Mouse (Mus musculus) MEL (cell line): ENCODE results near the gene Atrip. TPM values are rescaled to one million over a fixed set of nuclear protein-coding genes. Genes with fewer than 3 reads are reported as not detected.

ENCODE experiments used
- DNase-seq: peaks from one replicate; pipeline ENCODE4 v3.0.0; 2011; ENCODE audit warnings: low read depth, low spot score
- H3K27ac ChIP-seq: 2 replicates; pipeline ENCODE4 v1.5.1; 2012; ENCODE audit warnings: low read depth, mild to moderate bottlenecking, control low read depth, low read length, moderate library complexity; ENCODE audit not compliant: control insufficient read depth
- H3K27me3 ChIP-seq, 2 experiments: fragments of 150-350 bp in 1 of 2; sonication (generic) in 1 of 2; 2 replicates each; pipeline ENCODE4 v1.6.1; 2012; ENCODE audit warnings: low read length in 2 of 2, mild to moderate bottlenecking in 2 of 2, improper control_type of control experiment in 1 of 2, moderate library complexity in 1 of 2; ENCODE audit not compliant: insufficient read depth in 2 of 2, control insufficient read depth in 1 of 2
- H3K36me3 ChIP-seq, 2 experiments: 2 replicates each; pipeline ENCODE4 v1.6.1; 2012 to 2014; ENCODE audit warnings: low read length in 2 of 2, improper control_type of control experiment in 1 of 2, inconsistent platforms in 1 of 2, mild to moderate bottlenecking in 1 of 2; ENCODE audit not compliant: insufficient read depth in 2 of 2, control insufficient read depth in 1 of 2
- H3K4me1 ChIP-seq, 2 experiments: fragments of 150-350 bp in 1 of 2; sonication (generic) in 1 of 2; 2 replicates each; pipeline ENCODE4 v1.6.1; 2012; ENCODE audit warnings: low read length in 2 of 2, improper control_type of control experiment in 1 of 2, mild to moderate bottlenecking in 1 of 2; ENCODE audit not compliant: insufficient read depth in 2 of 2, control insufficient read depth in 1 of 2
- H3K4me3 ChIP-seq, 2 experiments: fragments of 150-350 bp in 1 of 2; sonication (generic) in 1 of 2; 2 replicates each; pipeline ENCODE4 v1.5.1; 2012; ENCODE audit warnings: low read depth in 2 of 2, low read length in 2 of 2, mild to moderate bottlenecking in 2 of 2, moderate library complexity in 2 of 2, control low read depth in 1 of 2, improper control_type of control experiment in 1 of 2; ENCODE audit not compliant: control insufficient read depth in 1 of 2, insufficient read depth in 1 of 2
- H3K79me2 ChIP-seq: 2 replicates; pipeline ENCODE4 v1.6.1; 2012; ENCODE audit warnings: mild to moderate bottlenecking, low read length, moderate library complexity; ENCODE audit not compliant: control insufficient read depth, poor library complexity, insufficient read depth
- H3K9ac ChIP-seq: 2 replicates; pipeline ENCODE4 v1.6.1; 2012; ENCODE audit warnings: low read depth, mild to moderate bottlenecking, control low read depth, low read length, moderate library complexity; ENCODE audit not compliant: control insufficient read depth, poor library complexity, severe bottlenecking
- H3K9me3 ChIP-seq: fragments of 150-350 bp; sonication (generic); replicated peaks from 2 replicates; pipeline ENCODE4 v1.6.1; 2012; ENCODE audit warnings: mild to moderate bottlenecking, low read length, improper control_type of control experiment, moderate library complexity; ENCODE audit not compliant: insufficient read depth
- BHLHE40 ChIP-seq: IDR thresholded peaks from 2 replicates; pipeline ENCODE4 v1.6.1; 2012; ENCODE audit warnings: low read depth, mild to moderate bottlenecking, inconsistent platforms, low read length, improper control_type of control experiment, borderline replicate concordance
- CHD1 ChIP-seq: IDR thresholded peaks from 2 replicates; pipeline ENCODE4 v1.6.1; 2012; ENCODE audit warnings: low read depth, mild to moderate bottlenecking, inconsistent platforms, low read length, improper control_type of control experiment
- CHD2 ChIP-seq: IDR thresholded peaks from 2 replicates; pipeline ENCODE4 v1.6.1; 2011; ENCODE audit warnings: low read length, improper control_type of control experiment
- CTCF ChIP-seq, 3 experiments: IDR thresholded peaks in 2 of 3; conservative IDR thresholded peaks in 1 of 3; 2 replicates each; pipeline ENCODE4 v1.5.1; 2011 to 2012; ENCODE audit warnings: low read length in 3 of 3, low read depth in 2 of 3, mild to moderate bottlenecking in 2 of 3, improper control_type of control experiment in 1 of 3, inconsistent platforms in 1 of 3, mixed read lengths in 1 of 3, moderate library complexity in 1 of 3; ENCODE audit not compliant: control insufficient read depth in 1 of 3, insufficient read depth in 1 of 3, poor library complexity in 1 of 3, severe bottlenecking in 1 of 3
- E2F4 ChIP-seq: IDR thresholded peaks from 2 replicates; pipeline ENCODE4 v1.6.1; 2011; ENCODE audit warnings: low read depth, low read length, improper control_type of control experiment, borderline replicate concordance
- ELF1 ChIP-seq: IDR thresholded peaks from 2 replicates; pipeline ENCODE4 v1.6.1; 2014; ENCODE audit warnings: low read depth, mild to moderate bottlenecking, inconsistent platforms, low read length, improper control_type of control experiment, moderate library complexity
- GABPA ChIP-seq: IDR thresholded peaks from 2 replicates; pipeline ENCODE4 v1.6.1; 2012; ENCODE audit warnings: low read depth, mild to moderate bottlenecking, inconsistent platforms, low read length, improper control_type of control experiment, moderate library complexity
- KAT2A ChIP-seq: conservative IDR thresholded peaks from 2 replicates; pipeline ENCODE4 v1.6.1; 2012; ENCODE audit warnings: low read depth, low read length, improper control_type of control experiment, inconsistent platforms
- MAZ ChIP-seq: IDR thresholded peaks from 2 replicates; pipeline ENCODE4 v1.6.1; 2012; ENCODE audit warnings: low read depth, mild to moderate bottlenecking, inconsistent platforms, low read length, improper control_type of control experiment
- MEF2A ChIP-seq: IDR thresholded peaks from 2 replicates; pipeline ENCODE4 v1.6.1; 2014; ENCODE audit warnings: low read depth, mild to moderate bottlenecking, inconsistent platforms, low read length, improper control_type of control experiment; ENCODE audit not compliant: poor library complexity, insufficient replicate concordance, severe bottlenecking; ENCODE audit errors: extremely low read depth
- MYB ChIP-seq: IDR thresholded peaks from 2 replicates; pipeline ENCODE4 v1.6.1; 2011; ENCODE audit warnings: mild to moderate bottlenecking, low read depth, low read length, improper control_type of control experiment
- MYC ChIP-seq: IDR thresholded peaks from 2 replicates; pipeline ENCODE4 v1.6.1; 2011; ENCODE audit warnings: low read depth, mild to moderate bottlenecking, low read length, improper control_type of control experiment, moderate library complexity
- NELFE ChIP-seq: IDR thresholded peaks from 2 replicates; pipeline ENCODE4 v1.6.1; 2011; ENCODE audit warnings: low read depth, low read length, improper control_type of control experiment
- NRF1 ChIP-seq: IDR thresholded peaks from 2 replicates; pipeline ENCODE4 v1.6.1; 2014; ENCODE audit warnings: low read depth, mild to moderate bottlenecking, inconsistent platforms, low read length, improper control_type of control experiment, moderate library complexity; ENCODE audit not compliant: poor library complexity, insufficient read depth, severe bottlenecking
- POLR2A ChIP-seq, 2 experiments: IDR thresholded peaks; 2 replicates each; pipeline ENCODE4 v1.6.1; 2011 to 2012; ENCODE audit warnings: low read length in 2 of 2, mild to moderate bottlenecking in 2 of 2, control low read depth in 1 of 2, improper control_type of control experiment in 1 of 2, low read depth in 1 of 2, moderate library complexity in 1 of 2; ENCODE audit not compliant: control insufficient read depth in 1 of 2, insufficient read depth in 1 of 2, poor library complexity in 1 of 2
- POLR2AphosphoS2 ChIP-seq: IDR thresholded peaks from 2 replicates; pipeline ENCODE4 v1.6.1; 2011; ENCODE audit warnings: low read length, improper control_type of control experiment
- RCOR1 ChIP-seq: IDR thresholded peaks from 2 replicates; pipeline ENCODE4 v1.6.1; 2012; ENCODE audit warnings: low read depth, mild to moderate bottlenecking, inconsistent platforms, low read length, improper control_type of control experiment
- SIN3A ChIP-seq: IDR thresholded peaks from 2 replicates; pipeline ENCODE4 v1.6.1; 2012; ENCODE audit warnings: low read length, improper control_type of control experiment, inconsistent platforms
- UBTF ChIP-seq: IDR thresholded peaks from 2 replicates; pipeline ENCODE4 v1.6.1; 2012; ENCODE audit warnings: low read depth, mild to moderate bottlenecking, inconsistent platforms, low read length, improper control_type of control experiment, moderate library complexity, borderline replicate concordance; ENCODE audit not compliant: insufficient read depth
- ZC3H11A ChIP-seq: IDR thresholded peaks from 2 replicates; pipeline ENCODE4 v1.6.1; 2012; ENCODE audit warnings: low read depth, mild to moderate bottlenecking, inconsistent platforms, low read length, improper control_type of control experiment
- polyA plus RNA-seq, 2 experiments: library from polyadenylated mRNA; stranded (reverse) in 1 of 2; unstranded in 1 of 2; fragments of >175 nt in 1 of 2; fragments of >200 nt in 1 of 2; gene quantifications; 2 replicates each; pipeline versions ENCODE4 v1.2.1 to v1.2.4; 2012; ENCODE audit warnings: low replicate concordance in 2 of 2, low read depth in 1 of 2; ENCODE audit not compliant: insufficient read length in 2 of 2, insufficient read depth in 1 of 2, missing spikeins in 1 of 2
- total RNA-seq: library from RNA; depleted of rRNA; stranded (reverse); fragments of 300-350 nt; gene quantifications from 2 replicates; pipeline ENCODE4 v1.2.3, GENCODE M21; 2012

The Atrip gene
- total and polyA plus RNA-seq, 3 experiments: 18.4 to 35.3 TPM; not detected in 1

DNA sequence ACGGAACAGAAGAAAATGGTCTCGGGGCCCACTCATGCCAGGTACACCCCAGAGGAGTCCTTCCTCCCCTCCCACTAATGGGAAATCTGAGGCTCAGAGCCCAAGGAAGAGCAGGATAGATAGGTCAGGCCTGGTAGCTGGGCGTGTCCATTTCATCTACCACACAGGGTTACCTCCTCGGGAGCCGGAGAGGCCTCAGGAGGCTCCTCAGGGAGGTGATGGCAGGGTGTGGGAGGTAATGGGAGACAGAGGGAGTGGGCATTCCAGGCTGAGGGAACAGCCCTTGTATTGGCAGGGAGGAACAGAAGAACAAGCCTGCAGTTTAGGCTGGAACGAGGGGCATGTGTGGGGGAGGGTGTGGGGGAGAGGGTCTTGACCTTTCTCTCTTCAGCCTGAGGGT is 22.9 kb upstream of the Atrip start:
- Histone ChIP-seq H3K27me3 (no peaks in the 10 kb centered on the region), H3K36me3 (no peaks in the 10 kb centered on the region), H3K79me2 (no peaks in the 10 kb centered on the region), H3K4me3 (no peak overlapping the region), H3K9me3 (no peaks in the 10 kb centered on the region), H3K9ac (no peak overlapping the region), H3K4me1 (no peaks in the 10 kb centered on the region), H3K27ac (no peak overlapping the region)
- no peak for DNase-seq
- TF ChIP-seq CTCF (IDR thresholded peaks at IDR 0.05 in 2 of 3, conservative IDR thresholded peaks at IDR 0.05 in 1 of 3; ENCODE audit: control insufficient read depth in 1 of 3, insufficient read depth in 1 of 3, low read depth in 2 of 3, low read length in 3 of 3, poor library complexity in 1 of 3, severe bottlenecking in 1 of 3): no peak
- no peak for TF ChIP-seq UBTF
- no peak for TF ChIP-seq MYB
- TF ChIP-seq BHLHE40: no peak
- TF ChIP-seq KAT2A: no peak
- TF ChIP-seq ZC3H11A: no peak
- TF ChIP-seq GABPA: no peak
- TF ChIP-seq POLR2AphosphoS2: no peak
- TF ChIP-seq MAZ: no peak
- no peak for TF ChIP-seq NRF1
- TF ChIP-seq RCOR1: no peak

- Histone ChIP-seq H3K9me3 (no peaks in the 10 kb centered on the region), H3K27ac (no peak overlapping the region), H3K36me3 (no peaks in the 10 kb centered on the region), H3K4me1 (no peaks in the 10 kb centered on the region), H3K4me3 (no peak overlapping the region), H3K27me3 (no peaks in the 10 kb centered on the region), H3K9ac (no peak overlapping the region), H3K79me2 (no peaks in the 10 kb centered on the region)
- no peak for TF ChIP-seq KAT2A
- no peak for TF ChIP-seq MYB
- no peak for TF ChIP-seq NELFE
- TF ChIP-seq ELF1: no peak
- DNase-seq: no peak
Measured at GRCm38 (mm10) chr9:109096251-109096661, 22.3 kb upstream of the Atrip start.

- Histone ChIP-seq H3K27ac (no peak within 1 kb of the TSS), H3K36me3 (no peaks in the 10 kb centered on the region), H3K9me3 (no peaks in the 10 kb centered on the region), H3K4me1 (no peaks in the 10 kb centered on the region), H3K79me2 (no peaks in the 10 kb centered on the region), H3K9ac (no peak within 1 kb of the TSS), H3K27me3 (no peaks in the 10 kb centered on the region), H3K4me3 (no peak within 1 kb of the TSS)
- TF ChIP-seq SIN3A: no peak
- TF ChIP-seq MYC: no peak
- TF ChIP-seq E2F4: no peak
- no peak for TF ChIP-seq CHD2
- TF ChIP-seq GABPA: no peak
- no peak for TF ChIP-seq CHD1
- no peak for TF ChIP-seq UBTF
- TF ChIP-seq POLR2A (IDR thresholded peaks at IDR 0.05; ENCODE audit: control insufficient read depth in 1 of 2, insufficient read depth in 1 of 2, low read depth in 1 of 2, low read length in 2 of 2, poor library complexity in 1 of 2): no peak
- no peak for TF ChIP-seq MEF2A
- no peak for DNase-seq
Measured at GRCm38 (mm10) chr9:109095137-109095982, 21.4 kb upstream of the Atrip start, which contains the start of gene Plxnb1. Plxnb1 (plus strand) TSS chr9:109095389.
